Mouse (Mus musculus) kidney, embryonic 14.5 days (tissue): ENCODE measurements around the gene Flt3. TPM values are rescaled to one million over a fixed set of nuclear protein-coding genes. Genes with fewer than 3 reads are reported as not detected.

ENCODE experiments used
- ATAC-seq: fragments of 200-750 bp; cut with Nextera tagmentation; 2 replicates; pipeline ENCODE4 v1.8.0; 2017; ENCODE audit warnings: moderate number of reproducible peaks, mild to moderate bottlenecking, moderate TSS enrichment, moderate library complexity; ENCODE audit not compliant: low FRiP score, low TSS enrichment
- H3K27ac ChIP-seq: fragments of 300-500 bp; sonication (generic); 2 replicates; pipeline ENCODE4 v1.5.1; 2014; ENCODE audit warnings: low read depth, mild to moderate bottlenecking, low read length, moderate library complexity, mixed read lengths
- H3K27me3 ChIP-seq: fragments of 300-500 bp; sonication (generic); 2 replicates; pipeline ENCODE4 v1.6.1; 2014; ENCODE audit warnings: mild to moderate bottlenecking, low read length; ENCODE audit not compliant: control insufficient read depth, insufficient read depth
- H3K36me3 ChIP-seq: fragments of 300-500 bp; sonication (generic); 2 replicates; pipeline ENCODE4 v1.6.1; 2014; ENCODE audit warnings: low read length, mixed read lengths; ENCODE audit not compliant: control insufficient read depth, insufficient read depth
- H3K4me1 ChIP-seq: fragments of 300-500 bp; sonication (generic); 2 replicates; pipeline ENCODE4 v1.6.1; 2014; ENCODE audit warnings: low read length, mixed read lengths; ENCODE audit not compliant: control insufficient read depth, insufficient read depth
- H3K4me2 ChIP-seq: fragments of 300-500 bp; sonication (generic); replicated peaks from 2 replicates; pipeline ENCODE4 v1.6.1; 2014; ENCODE audit warnings: low read depth, mild to moderate bottlenecking, low read length
- H3K4me3 ChIP-seq: fragments of 300-500 bp; sonication (generic); 2 replicates; pipeline ENCODE4 v1.5.1; 2014; ENCODE audit warnings: mild to moderate bottlenecking, low read length
- H3K9ac ChIP-seq: fragments of 300-500 bp; sonication (generic); 2 replicates; pipeline ENCODE4 v1.6.1; 2014; ENCODE audit warnings: low read depth, mild to moderate bottlenecking, low read length, moderate library complexity
- H3K9me3 ChIP-seq: fragments of 300-500 bp; sonication (generic); 2 replicates; pipeline ENCODE4 v1.6.1; 2016; ENCODE audit warnings: low read length; ENCODE audit not compliant: control insufficient read depth
- WGBS: fragments of 180-500 bp; shearing (Covaris S2); extraction: QIAGEN DNeasy Blood & Tissue Kit; methylation state at CpG from one replicate; pipeline ENCODE4 v1.1.7; 2014; 5-methylcytosine and 5-hydroxymethylcytosine counted together
- polyA plus RNA-seq: library from polyadenylated mRNA; unstranded; fragments of >200 nt; fragmentation: Nextera tagmentation; extraction: Ambion mirVana; gene quantifications from 2 replicates; pipeline ENCODE4 v1.2.1, GENCODE M21; 2014

The Flt3 gene
- not detected in 2 replicates for polyA plus RNA-seq

DNA sequence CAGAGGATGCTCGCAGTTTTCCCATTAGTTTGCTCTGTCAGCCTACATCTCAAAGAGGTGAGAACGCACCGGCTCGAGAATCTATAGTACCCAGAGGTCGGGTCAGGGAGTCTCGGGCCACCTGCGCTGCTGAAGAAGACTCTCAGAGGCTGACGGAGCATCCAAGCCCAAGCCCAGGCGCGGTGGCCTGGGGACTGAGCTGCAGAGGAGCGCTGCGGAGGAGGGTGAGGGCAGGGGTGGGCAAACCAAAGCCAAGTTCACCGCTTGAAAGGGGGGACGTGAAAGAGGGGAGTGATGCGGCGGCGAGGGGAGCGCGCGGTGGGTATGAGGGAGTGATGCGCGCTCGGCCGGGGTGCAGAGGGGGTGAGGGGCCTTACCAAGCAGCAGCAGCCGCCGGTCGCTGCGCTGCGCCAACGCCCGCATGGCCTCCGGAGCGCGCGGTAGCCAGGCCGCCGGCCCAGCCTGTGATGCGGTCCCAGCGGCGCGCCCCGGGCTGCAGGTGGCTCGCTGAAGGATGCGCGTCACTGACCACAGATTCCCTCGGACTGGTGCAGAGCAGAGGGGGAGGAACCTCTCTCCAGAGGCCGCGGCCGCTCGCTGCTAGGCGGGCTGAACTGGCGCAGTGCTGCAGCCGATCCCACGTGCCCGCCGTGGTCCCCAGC is at the start of gene Flt3:
TSS of gene Flt3 (minus strand) at position 647 of the 662 bp plus-strand sequence.
- ATAC-seq: peak; percentile 93
- under 1% methylated on average over 40 of the region's 56 CpGs for WGBS
- no peaks in the 10 kb centered on the region for H3K36me3 ChIP-seq
- H3K4me2 ChIP-seq: peak within 1 kb of the TSS; percentile 74
- peak within 1 kb of the TSS; percentile 38 for H3K4me3 ChIP-seq
- H3K9me3 ChIP-seq: no peaks in the 10 kb centered on the region
- H3K27me3 ChIP-seq: peaks cover 41% of the 10 kb centered on the region
- H3K9ac ChIP-seq: peak within 1 kb of the TSS; percentile 34; the same call in 1 of the 2 replicates
- no peak within 1 kb of the TSS for H3K27ac ChIP-seq
- 0 out of 2 replicates have a peak, but pooled peaks cover 2% of the 10 kb centered on the region for H3K4me1 ChIP-seq

- peaks cover 13% of the 10 kb centered on the region; the same call in 1 of the 2 replicates for H3K4me1 ChIP-seq
- peak overlapping the region; percentile 26; the same call in 1 of the 2 replicates for H3K27ac ChIP-seq
- H3K36me3 ChIP-seq: peaks cover 12% of the 10 kb centered on the region; the same call in 1 of the 2 replicates
- no peaks in the 10 kb centered on the region for H3K27me3 ChIP-seq
- H3K4me3 ChIP-seq: no peak overlapping the region
- 0 out of 2 replicates have a peak, but pooled peaks have one; percentile 35 for ATAC-seq
- H3K9me3 ChIP-seq: no peaks in the 10 kb centered on the region
- H3K9ac ChIP-seq: no peak overlapping the region
- no peak overlapping the region for H3K4me2 ChIP-seq
- WGBS: 55% methylated on average over 4 of the region's 4 CpGs
Measured at GRCm38 (mm10) chr5:147448933-147449332, 48.6 kb upstream of the Flt3 start.

GRCm38 (mm10) chr5:147448526-147448925 is 48.2 kb upstream of the Flt3 start:
- no peaks in the 10 kb centered on the region for H3K27me3 ChIP-seq
- no peak overlapping the region for H3K4me2 ChIP-seq
- peaks cover 12% of the 10 kb centered on the region; the same call in 1 of the 2 replicates for H3K36me3 ChIP-seq
- no peak overlapping the region for H3K4me3 ChIP-seq
- peaks cover 13% of the 10 kb centered on the region; the same call in 1 of the 2 replicates for H3K4me1 ChIP-seq
- no peaks in the 10 kb centered on the region for H3K9me3 ChIP-seq
- peak; percentile 81; the same call in 1 of the 2 replicates for ATAC-seq
- 28% methylated on average over 4 of the region's 4 CpGs for WGBS
- no peak overlapping the region for H3K9ac ChIP-seq
- H3K27ac ChIP-seq: peak overlapping the region; percentile 26; the same call in 1 of the 2 replicates

- no peak for ATAC-seq
- Histone ChIP-seq H3K4me3 (no peak overlapping the region), H3K4me2 (no peak overlapping the region), H3K9ac (no peak overlapping the region), H3K4me1 (peaks cover 13% of the 10 kb centered on the region; the same call in 1 of the 2 replicates), H3K27me3 (no peaks in the 10 kb centered on the region), H3K9me3 (no peaks in the 10 kb centered on the region), H3K27ac (no peak overlapping the region), H3K36me3 (no peaks in the 10 kb centered on the region)
- 74% methylated on average over 4 of the region's 4 CpGs for WGBS
Measured at GRCm38 (mm10) chr5:147445252-147445651, 45.0 kb upstream of the Flt3 start.

GRCm38 (mm10) chr5:147444757-147445156 is 44.5 kb upstream of the Flt3 start:
- H3K36me3 ChIP-seq: no peaks in the 10 kb centered on the region
- H3K27ac ChIP-seq: no peak overlapping the region
- no peaks in the 10 kb centered on the region for H3K9me3 ChIP-seq
- no peak for ATAC-seq
- H3K27me3 ChIP-seq: no peaks in the 10 kb centered on the region
- H3K9ac ChIP-seq: no peak overlapping the region
- H3K4me3 ChIP-seq: no peak overlapping the region
- WGBS: 93% methylated on average over 2 of the region's 2 CpGs
- H3K4me2 ChIP-seq: no peak overlapping the region
- peaks cover 13% of the 10 kb centered on the region; the same call in 1 of the 2 replicates for H3K4me1 ChIP-seq

DNA sequence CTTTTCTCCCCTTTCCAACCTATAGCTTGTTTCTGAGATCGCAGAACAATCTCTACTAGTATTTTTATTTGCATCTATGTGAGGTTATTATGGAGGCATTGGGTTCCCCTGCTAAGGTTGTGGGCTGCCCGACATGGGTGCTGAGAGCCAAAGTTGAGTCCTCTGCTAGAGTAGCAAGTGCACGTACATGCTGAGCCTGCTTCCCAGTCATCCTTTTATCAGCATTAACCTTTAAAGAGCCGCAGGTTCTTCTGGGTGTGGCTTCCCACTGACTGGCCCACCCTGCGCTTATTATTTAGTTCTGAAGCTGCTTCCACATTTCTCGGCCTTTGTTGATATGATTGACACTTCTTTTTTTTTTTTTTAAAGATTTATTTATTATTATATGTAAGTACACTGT is 44.0 kb upstream of the Flt3 start:
- ATAC-seq: no peak
- Histone ChIP-seq H3K9me3 (no peaks in the 10 kb centered on the region), H3K36me3 (no peaks in the 10 kb centered on the region), H3K27me3 (no peaks in the 10 kb centered on the region), H3K4me1 (peaks cover 13% of the 10 kb centered on the region; the same call in 1 of the 2 replicates), H3K4me3 (no peak overlapping the region), H3K27ac (no peak overlapping the region), H3K4me2 (no peak overlapping the region), H3K9ac (no peak overlapping the region)
- 81% methylated on average over 6 of the region's 6 CpGs for WGBS

DNA sequence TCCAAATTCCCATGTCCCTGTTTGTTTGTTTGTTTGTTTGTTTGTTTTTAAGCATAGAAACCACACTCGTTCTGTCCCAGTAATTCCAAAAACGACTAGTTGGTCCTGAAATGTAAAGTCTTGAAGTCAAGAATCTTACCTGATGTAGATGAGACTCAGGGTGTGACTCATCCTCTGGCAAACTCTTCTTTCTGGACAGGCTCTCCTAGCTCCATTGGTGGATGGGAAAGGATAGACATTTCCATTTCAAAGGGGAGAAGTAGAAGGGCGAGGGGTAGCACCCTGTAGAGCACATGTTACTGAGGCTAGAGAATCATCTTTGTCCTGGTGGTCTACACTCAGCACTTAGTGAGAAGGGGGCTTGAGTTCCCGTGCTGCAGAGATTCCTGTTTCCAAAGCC is 42.5 kb upstream of the Flt3 start:
- Histone ChIP-seq H3K4me2 (no peak overlapping the region), H3K27me3 (no peaks in the 10 kb centered on the region), H3K36me3 (no peaks in the 10 kb centered on the region), H3K4me3 (no peak overlapping the region), H3K9me3 (no peaks in the 10 kb centered on the region), H3K27ac (no peak overlapping the region), H3K9ac (no peak overlapping the region), H3K4me1 (peaks cover 4% of the 10 kb centered on the region; the same call in 1 of the 2 replicates)
- WGBS: 73% methylated on average over 4 of the region's 4 CpGs
- ATAC-seq: no peak

GRCm38 (mm10) chr5:147441979-147442378 is 41.7 kb upstream of the Flt3 start:
- Histone ChIP-seq H3K4me3 (no peak overlapping the region), H3K4me1 (peaks cover 7% of the 10 kb centered on the region; the same call in 1 of the 2 replicates), H3K27ac (no peak overlapping the region), H3K9me3 (no peaks in the 10 kb centered on the region), H3K27me3 (no peaks in the 10 kb centered on the region), H3K4me2 (no peak overlapping the region), H3K9ac (no peak overlapping the region), H3K36me3 (no peaks in the 10 kb centered on the region)
- no peak for ATAC-seq
- WGBS: 93% methylated on average over 1 of the region's 1 CpGs

DNA sequence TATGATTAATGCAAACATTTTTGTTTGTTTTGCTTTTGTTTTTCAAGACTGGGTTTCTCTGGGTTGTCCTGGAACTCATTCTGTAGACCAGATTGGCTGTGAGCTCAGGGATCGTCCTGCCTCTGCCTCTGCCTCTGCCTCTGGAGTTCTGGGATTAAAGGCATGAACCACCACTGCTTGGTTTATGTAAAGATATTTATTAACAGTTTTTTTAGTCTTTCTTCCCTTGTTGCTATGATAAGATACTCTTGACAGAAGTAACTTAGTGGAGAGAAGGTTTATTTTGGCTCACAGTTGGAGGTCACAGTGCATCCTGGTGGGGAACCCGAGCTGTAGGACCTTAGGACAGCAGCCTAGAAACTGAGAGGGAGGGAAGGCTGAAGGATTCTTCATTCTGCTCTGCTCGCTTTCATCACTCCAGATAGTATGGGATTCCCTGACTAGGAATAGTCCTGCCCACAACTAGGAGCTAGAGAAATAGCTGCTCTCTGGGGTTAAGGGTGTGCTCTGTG is 40.8 kb upstream of the Flt3 start:
- H3K36me3 ChIP-seq: no peaks in the 10 kb centered on the region
- no peak overlapping the region for H3K27ac ChIP-seq
- 73% methylated on average over 3 of the region's 3 CpGs for WGBS
- no peak overlapping the region for H3K4me3 ChIP-seq
- no peak overlapping the region for H3K4me2 ChIP-seq
- H3K9me3 ChIP-seq: no peaks in the 10 kb centered on the region
- H3K9ac ChIP-seq: no peak overlapping the region
- no peak for ATAC-seq
- no peaks in the 10 kb centered on the region for H3K27me3 ChIP-seq
- peaks cover 7% of the 10 kb centered on the region; the same call in 1 of the 2 replicates for H3K4me1 ChIP-seq
